Mouse (Mus musculus) CD4-positive, CD25-positive, alpha-beta regulatory T cell, adult 2 months (primary cell): ENCODE measurements around the gene Slc25a38.

ENCODE experiments used
- DNase-seq: peaks from one replicate; pipeline ENCODE4 v3.0.0-alpha.2; 2012; ENCODE audit warnings: low read depth, low spot score

The Slc25a38 gene

DNA sequence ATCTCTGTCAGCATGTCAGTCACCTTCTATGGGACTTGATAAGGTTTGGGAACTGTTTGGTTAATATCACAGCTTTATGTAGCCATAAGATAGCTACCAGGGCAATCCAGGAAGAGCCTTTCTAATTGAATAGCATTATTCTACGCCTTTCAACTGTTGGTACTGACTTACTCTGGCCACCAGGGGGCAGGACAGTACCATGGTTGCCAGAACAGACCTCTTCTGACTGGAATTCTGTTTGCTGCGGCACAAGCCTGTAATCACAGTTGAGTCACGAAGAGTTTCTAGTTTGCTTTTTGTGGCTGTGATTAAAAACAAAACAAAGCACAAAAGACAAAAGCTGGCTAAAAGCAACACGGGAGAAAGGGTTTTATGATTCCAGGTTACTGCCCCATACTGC, 30.5 kb downstream of the Slc25a38 start:
- peak; percentile 87 for DNase-seq

DNA sequence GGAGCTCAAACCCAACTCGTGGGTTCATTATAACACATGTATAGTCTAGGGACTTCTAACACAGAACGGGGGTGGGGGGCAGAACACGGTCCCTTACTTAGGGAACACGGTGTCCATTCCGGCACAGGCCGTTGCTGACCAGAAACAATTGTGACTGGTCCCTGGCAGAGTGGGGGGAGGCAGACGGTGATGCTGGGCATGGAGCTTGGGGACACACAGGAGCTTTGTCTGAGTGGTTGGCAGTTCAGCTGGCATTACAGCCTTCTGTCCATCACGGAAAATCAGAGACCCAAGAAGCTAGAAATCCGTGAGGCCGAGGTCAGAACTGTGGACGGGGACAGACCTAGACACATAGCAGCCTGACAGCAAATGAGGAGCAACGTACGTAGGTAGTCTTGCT, 34.3 kb downstream of the Slc25a38 start:
- no peak for DNase-seq

DNA sequence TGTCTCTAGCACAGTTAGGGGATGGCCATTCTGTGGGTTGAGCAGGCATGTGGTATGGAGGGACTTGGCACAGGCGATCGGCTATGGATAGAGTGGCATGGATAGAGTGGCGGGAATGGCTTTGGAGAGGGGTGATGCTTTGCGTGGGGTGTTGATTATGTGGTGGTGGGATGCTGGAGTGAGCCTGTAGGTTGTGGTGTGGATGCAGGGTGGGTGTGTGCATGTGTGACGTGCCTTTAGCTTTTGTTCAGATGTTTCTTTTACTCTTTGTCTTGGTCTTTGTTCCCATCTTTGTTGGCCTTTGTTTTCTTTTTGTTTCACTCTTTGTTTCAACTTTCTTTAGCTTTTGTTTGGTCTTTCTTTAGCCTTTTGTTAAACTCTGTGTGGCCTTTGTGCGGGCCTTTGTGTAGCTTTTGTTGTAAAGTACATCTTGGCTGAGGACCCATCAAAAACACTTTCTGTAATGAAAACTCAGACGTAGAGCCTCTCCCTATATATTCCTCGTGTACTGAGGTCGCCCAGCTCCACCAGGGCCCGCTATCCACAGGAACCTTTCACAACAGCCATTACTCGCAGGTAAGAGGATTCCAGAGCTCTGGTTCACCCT, 39.2 kb downstream of the Slc25a38 start, which contains the start of gene Mobp:
Mobp (plus strand) TSS at position 486 of the 607 bp plus-strand sequence.
- DNase-seq, result no peak

DNA sequence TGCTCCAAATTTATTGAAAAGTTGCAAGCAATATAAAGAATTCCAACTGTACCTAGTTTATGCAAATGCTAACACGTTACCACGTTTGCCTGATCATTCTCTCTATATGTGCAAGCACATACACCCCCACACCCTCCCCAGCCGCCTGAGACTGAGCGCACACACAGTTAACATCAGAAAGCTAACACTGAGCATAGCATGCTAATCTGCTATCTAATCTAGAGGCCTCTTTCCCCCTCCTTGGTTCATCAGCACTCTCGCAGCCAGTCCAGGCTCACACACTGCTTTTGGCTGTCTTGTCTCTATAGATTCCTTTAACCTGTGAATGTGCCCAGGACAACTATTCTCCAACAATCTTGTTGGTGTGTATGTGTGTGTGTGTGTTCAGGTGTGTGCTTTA, 41.0 kb downstream of the Slc25a38 start:
- DNase-seq, result no peak

DNA sequence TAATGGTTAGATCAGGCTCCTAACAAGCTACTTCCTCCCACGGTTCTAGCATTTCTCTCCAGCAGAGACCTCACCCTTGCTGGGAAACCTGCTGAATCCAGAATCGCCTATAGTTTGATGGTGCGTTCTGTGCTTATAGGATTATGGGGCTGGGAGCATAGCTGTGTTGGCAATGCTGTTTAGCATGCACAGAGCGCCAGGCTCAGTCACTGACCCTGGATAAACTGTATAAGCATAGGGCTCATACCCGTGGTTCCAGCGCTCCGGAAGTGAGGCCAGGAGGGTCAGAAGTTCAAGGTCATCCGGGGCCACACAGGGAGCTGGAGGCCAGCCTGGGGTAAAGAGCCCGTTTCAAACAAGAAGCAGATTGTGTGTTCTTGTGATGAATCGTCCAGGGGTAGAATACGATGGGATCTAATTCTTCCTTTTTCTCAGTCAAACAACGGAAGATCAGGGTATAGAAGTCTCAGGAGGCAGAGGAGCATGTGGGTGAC, 41.8 kb downstream of the Slc25a38 start:
- DNase-seq, result no peak

DNA sequence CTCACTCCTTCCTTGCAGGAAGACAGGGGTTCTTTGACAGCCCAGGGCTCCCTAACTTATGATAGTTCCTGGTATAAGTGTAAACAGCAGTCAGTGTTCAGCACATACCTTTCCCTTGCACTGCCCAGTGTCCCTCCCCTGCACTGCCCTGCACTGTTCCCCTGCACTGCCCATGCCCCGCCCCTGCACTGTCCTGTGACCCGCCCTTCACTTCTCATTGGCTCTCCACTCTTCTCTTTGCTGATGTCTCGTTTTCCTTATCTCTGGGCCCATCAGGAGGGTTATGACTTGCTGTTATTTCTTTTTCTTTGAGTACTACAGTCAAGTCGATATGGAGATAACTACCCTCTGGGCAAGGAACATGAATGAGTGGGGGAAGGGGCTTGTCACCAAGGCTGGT, 47.9 kb downstream of the Slc25a38 start:
- DNase-seq, result peak; percentile 30

DNA sequence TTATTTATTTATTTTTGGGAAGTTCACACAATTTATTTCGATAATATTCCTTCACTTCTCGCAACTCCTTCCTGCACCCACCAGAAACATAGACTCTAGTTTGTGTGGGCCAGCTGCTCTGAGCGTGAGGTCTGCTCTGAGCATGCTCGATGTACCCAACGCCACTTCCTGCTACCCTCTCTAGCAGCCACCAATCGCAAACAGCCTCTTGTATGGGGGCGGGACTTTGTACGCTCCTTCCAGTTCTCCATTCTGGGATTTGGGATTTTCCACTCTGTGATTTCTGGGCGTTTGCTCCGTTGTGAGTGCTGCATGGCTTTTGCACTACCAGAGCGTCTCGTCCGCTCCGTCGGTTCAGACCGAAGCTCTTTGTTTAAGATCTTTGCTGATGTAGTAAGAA, 53.7 kb downstream of the Slc25a38 start:
- DNase-seq, result no peak

DNA sequence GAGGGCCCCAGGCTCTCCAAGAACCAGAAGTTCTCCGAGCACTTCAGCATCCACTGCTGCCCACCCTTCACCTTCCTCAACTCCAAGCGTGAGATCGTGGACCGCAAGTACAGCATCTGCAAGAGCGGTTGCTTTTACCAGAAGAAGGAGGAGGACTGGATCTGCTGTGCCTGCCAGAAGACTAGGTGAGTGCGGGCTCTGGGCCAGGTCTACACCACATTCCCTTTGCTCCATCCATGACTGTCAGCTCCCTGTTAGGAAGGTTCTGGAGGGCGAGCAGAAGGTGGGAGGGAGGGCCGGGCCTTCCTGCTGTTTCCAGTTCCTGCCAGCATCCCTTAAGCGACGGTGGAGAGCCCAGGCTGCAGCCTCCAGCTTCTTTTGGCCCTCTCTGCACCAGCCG, 57.7 kb downstream of the Slc25a38 start:
- no peak for DNase-seq

DNA sequence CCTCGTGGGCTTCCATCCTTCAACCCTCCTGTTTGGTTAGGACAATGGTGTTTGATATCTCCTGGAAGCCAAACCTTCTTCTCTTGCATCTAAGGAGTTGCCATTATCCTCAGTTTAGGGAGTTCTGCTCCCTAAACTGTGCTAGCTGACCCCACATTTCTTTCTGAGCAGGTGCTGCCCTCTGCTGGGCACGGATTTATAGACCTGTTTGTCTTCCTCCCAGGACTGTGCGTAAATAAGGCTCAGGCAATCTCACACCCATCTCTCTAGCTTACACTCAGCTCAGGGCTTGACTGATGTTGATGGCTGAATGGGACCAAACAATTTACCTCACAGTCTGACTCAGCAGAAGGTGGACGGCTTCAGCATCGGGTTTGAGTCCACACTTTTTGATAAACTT, 61.1 kb downstream of the Slc25a38 start:
- peak; percentile 73 for DNase-seq
